Mouse (Mus musculus): ENCODE measurements around the gene Rxrb. TPM values are rescaled to one million over a fixed set of nuclear protein-coding genes. Genes with fewer than 3 reads are reported as not detected.

Gene Rxrb
- 0.77 TPM for polyA plus RNA-seq (2014; fragmentation: Illumina TruSeq; extraction: RNeasy Lipid Tissue Mini Kit (QIAGEN cat#74804); ENCODE audit: low read depth, low replicate concordance)

DNA sequence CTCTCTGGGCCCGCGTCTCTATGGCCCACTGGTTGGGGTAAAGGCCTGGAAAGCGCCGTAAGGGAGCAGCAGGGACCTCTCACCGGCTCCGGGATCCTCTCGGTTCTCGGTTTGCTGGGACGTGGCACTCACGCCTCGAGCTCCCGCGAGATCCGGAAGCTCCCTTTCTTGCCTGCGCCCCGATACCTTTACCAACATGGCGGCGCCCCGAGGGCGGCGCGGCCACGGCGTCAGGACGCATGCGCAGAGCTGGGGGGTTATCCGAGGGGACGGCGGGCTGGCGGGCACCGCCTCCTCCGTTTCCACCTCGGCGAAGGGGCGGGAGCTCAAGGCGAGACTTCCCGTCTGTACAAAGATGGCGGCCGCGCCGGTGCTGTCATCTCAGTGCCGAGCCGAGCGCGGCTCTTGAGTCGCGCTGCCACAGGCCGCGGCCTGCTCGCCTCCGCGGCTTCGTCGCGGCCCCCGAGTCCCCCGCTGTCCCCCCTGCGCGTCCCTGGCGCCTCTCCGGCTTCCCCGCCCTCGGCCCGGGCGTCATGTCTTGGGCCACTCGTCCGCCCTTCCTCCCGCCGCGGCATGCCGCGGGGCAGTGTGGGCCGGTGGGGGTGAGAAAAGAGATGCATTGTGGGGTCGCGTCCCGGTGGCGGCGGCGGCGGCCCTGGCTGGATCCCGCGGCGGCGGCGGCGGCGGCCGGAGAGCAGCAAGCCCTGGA lies at the start of gene Rxrb, which contains the start of gene Slc39a7:
Gene Rxrb, plus strand, starts transcription at position 348 of the 709 bp plus-strand sequence.
Gene Slc39a7, minus strand, starts transcription at position 218 of the 709 bp plus-strand sequence.

GRCm38 (mm10) chr17:34000150-34000537 lies 31.5 kb upstream of the Rxrb start, which contains the start of gene H2-K1:
Gene H2-K1 (minus strand): TSS chr17:34000347.

DNA sequence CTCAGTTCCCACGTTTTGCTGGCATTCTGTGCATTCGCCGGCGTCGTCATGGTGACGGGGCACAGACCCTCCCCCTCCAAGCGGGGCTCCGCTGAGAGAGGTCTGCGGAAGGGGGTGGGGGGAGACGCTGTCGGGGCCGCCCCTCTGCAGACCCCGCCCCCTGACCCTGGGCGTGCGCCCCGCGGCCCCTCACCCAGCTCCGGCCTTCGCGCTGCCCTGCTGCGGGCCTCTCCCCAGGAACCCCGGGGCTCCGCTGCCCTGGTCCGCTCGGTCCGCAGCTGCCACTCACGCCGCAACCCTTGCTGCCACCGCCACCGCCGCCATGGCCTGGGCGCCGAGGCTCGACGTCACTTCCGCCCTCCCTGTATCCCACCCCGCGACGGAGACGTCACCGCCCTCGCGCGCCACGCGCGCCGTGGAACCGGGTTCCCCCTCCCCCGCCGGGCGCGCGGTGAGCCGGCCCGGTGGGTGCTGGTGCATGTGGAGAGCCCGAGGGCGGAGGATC lies 7.2 kb upstream of the Rxrb start, which contains the start of gene Ring1:
Gene Ring1, minus strand, starts transcription at position 364 of the 505 bp plus-strand sequence.

GRCm38 (mm10) chr17:34027656-34028223 lies 3.9 kb upstream of the Rxrb start, which contains the start of gene H2-Ke6:
Gene H2-Ke6 (minus strand): TSS chr17:34028060.

DNA sequence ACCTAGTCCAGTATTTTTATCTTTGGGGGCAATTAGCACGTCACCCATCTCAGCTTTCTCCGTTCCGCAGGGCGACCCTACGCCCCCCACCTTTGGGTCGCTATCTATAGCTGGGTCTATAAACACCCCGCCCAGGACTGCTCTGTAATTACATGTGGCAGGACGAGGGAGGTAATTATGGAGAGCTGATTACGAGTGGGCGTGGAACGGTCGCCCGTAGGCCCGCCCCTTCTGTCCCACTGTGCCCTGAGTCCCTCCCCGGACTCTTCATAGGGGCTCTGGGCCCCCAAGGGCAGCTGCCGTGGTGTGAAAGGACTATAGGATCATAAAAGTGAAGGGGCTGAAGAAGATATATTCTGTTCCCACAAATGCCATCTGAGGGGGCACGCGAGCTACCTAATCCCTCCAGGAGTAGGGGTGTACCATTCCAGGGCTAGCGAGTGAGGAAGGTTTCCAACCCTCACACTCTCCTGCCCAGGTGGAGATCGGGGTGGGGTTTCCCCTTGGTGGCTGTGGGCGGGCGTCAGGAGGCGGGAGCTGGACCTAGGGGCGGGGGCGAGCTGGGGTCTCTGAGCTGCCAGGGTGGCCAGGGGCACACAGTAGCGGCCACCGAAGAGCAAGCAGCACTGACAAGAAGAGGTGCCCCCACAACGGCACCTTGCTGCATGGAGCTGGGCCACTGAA lies 7.4 kb downstream of the Rxrb start, which contains the start of gene Col11a2:
Gene Col11a2, plus strand, starts transcription at position 560 of the 684 bp plus-strand sequence.

Other genes starting within 250 kb of the Rxrb start
- 1.4 TPM for gene Angptl4, start 250.0 kb upstream of the Rxrb start, polyA plus RNA-seq (2014; fragmentation: Illumina TruSeq; extraction: RNeasy Lipid Tissue Mini Kit (QIAGEN cat#74804); ENCODE audit: low read depth, low replicate concordance)
- 10.2 TPM for gene Kank3, start 221.3 kb upstream of the Rxrb start, polyA plus RNA-seq (2014; fragmentation: Illumina TruSeq; extraction: RNeasy Lipid Tissue Mini Kit (QIAGEN cat#74804); ENCODE audit: low read depth, low replicate concordance)
- gene Rps28, start 207.2 kb upstream of the Rxrb start, polyA plus RNA-seq (2014; fragmentation: Illumina TruSeq; extraction: RNeasy Lipid Tissue Mini Kit (QIAGEN cat#74804); ENCODE audit: low read depth, low replicate concordance) = 57.1 TPM
- 17.8 TPM for gene Ndufa7, start 207.2 kb upstream of the Rxrb start, polyA plus RNA-seq (2014; fragmentation: Illumina TruSeq; extraction: RNeasy Lipid Tissue Mini Kit (QIAGEN cat#74804); ENCODE audit: low read depth, low replicate concordance)
- gene Cd320, start 188.7 kb upstream of the Rxrb start, polyA plus RNA-seq (2014; fragmentation: Illumina TruSeq; extraction: RNeasy Lipid Tissue Mini Kit (QIAGEN cat#74804); ENCODE audit: low read depth, low replicate concordance) = 6.0 TPM
- gene Gm7029, start 158.0 kb upstream of the Rxrb start, polyA plus RNA-seq (2014; fragmentation: Illumina TruSeq; extraction: RNeasy Lipid Tissue Mini Kit (QIAGEN cat#74804); ENCODE audit: low read depth, low replicate concordance) = not detected
- not detected for gene Kifc1, start 141.2 kb upstream of the Rxrb start, polyA plus RNA-seq (2014; fragmentation: Illumina TruSeq; extraction: RNeasy Lipid Tissue Mini Kit (QIAGEN cat#74804); ENCODE audit: low read depth, low replicate concordance)
- not detected for gene Platr17, start 126.7 kb upstream of the Rxrb start, polyA plus RNA-seq (2014; fragmentation: Illumina TruSeq; extraction: RNeasy Lipid Tissue Mini Kit (QIAGEN cat#74804); ENCODE audit: low read depth, low replicate concordance)
- 5.0 TPM for gene Daxx, start 122.4 kb upstream of the Rxrb start, polyA plus RNA-seq (2014; fragmentation: Illumina TruSeq; extraction: RNeasy Lipid Tissue Mini Kit (QIAGEN cat#74804); ENCODE audit: low read depth, low replicate concordance)
- gene Tapbp, start 115.9 kb upstream of the Rxrb start, polyA plus RNA-seq (2014; fragmentation: Illumina TruSeq; extraction: RNeasy Lipid Tissue Mini Kit (QIAGEN cat#74804); ENCODE audit: low read depth, low replicate concordance) = 17.3 TPM
- 1.3 TPM for gene Zbtb22, start 115.9 kb upstream of the Rxrb start, polyA plus RNA-seq (2014; fragmentation: Illumina TruSeq; extraction: RNeasy Lipid Tissue Mini Kit (QIAGEN cat#74804); ENCODE audit: low read depth, low replicate concordance)
- gene Rgl2, start 102.3 kb upstream of the Rxrb start, polyA plus RNA-seq (2014; fragmentation: Illumina TruSeq; extraction: RNeasy Lipid Tissue Mini Kit (QIAGEN cat#74804); ENCODE audit: low read depth, low replicate concordance) = 1.6 TPM
- 15.7 TPM for gene Pfdn6, start 91.5 kb upstream of the Rxrb start, polyA plus RNA-seq (2014; fragmentation: Illumina TruSeq; extraction: RNeasy Lipid Tissue Mini Kit (QIAGEN cat#74804); ENCODE audit: low read depth, low replicate concordance)
- gene Wdr46, start 91.2 kb upstream of the Rxrb start, polyA plus RNA-seq (2014; fragmentation: Illumina TruSeq; extraction: RNeasy Lipid Tissue Mini Kit (QIAGEN cat#74804); ENCODE audit: low read depth, low replicate concordance) = 0.24 TPM
- gene B3galt4, start 80.3 kb upstream of the Rxrb start, polyA plus RNA-seq (2014; fragmentation: Illumina TruSeq; extraction: RNeasy Lipid Tissue Mini Kit (QIAGEN cat#74804); ENCODE audit: low read depth, low replicate concordance) = not detected
- gene Vps52, start 76.0 kb upstream of the Rxrb start, polyA plus RNA-seq (2014; fragmentation: Illumina TruSeq; extraction: RNeasy Lipid Tissue Mini Kit (QIAGEN cat#74804); ENCODE audit: low read depth, low replicate concordance) = 2.9 TPM
- 17.5 TPM for gene Rps18, start 75.8 kb upstream of the Rxrb start, polyA plus RNA-seq (2014; fragmentation: Illumina TruSeq; extraction: RNeasy Lipid Tissue Mini Kit (QIAGEN cat#74804); ENCODE audit: low read depth, low replicate concordance)
- 78.8 TPM for gene H2-K1, start 31.5 kb upstream of the Rxrb start, polyA plus RNA-seq (2014; fragmentation: Illumina TruSeq; extraction: RNeasy Lipid Tissue Mini Kit (QIAGEN cat#74804); ENCODE audit: low read depth, low replicate concordance)
- gene Ring1, start 7.1 kb upstream of the Rxrb start, polyA plus RNA-seq (2014; fragmentation: Illumina TruSeq; extraction: RNeasy Lipid Tissue Mini Kit (QIAGEN cat#74804); ENCODE audit: low read depth, low replicate concordance) = 0.44 TPM
- 3.7 TPM for gene H2-Ke6, start 3.8 kb upstream of the Rxrb start, polyA plus RNA-seq (2014; fragmentation: Illumina TruSeq; extraction: RNeasy Lipid Tissue Mini Kit (QIAGEN cat#74804); ENCODE audit: low read depth, low replicate concordance)
- 0.73 TPM for gene Slc39a7, start 130 bp upstream of the Rxrb start, polyA plus RNA-seq (2014; fragmentation: Illumina TruSeq; extraction: RNeasy Lipid Tissue Mini Kit (QIAGEN cat#74804); ENCODE audit: low read depth, low replicate concordance)
- not detected for gene Col11a2, start 7.6 kb downstream of the Rxrb start, polyA plus RNA-seq (2014; fragmentation: Illumina TruSeq; extraction: RNeasy Lipid Tissue Mini Kit (QIAGEN cat#74804); ENCODE audit: low read depth, low replicate concordance)
- not detected for gene H2-Oa, start 60.5 kb downstream of the Rxrb start, polyA plus RNA-seq (2014; fragmentation: Illumina TruSeq; extraction: RNeasy Lipid Tissue Mini Kit (QIAGEN cat#74804); ENCODE audit: low read depth, low replicate concordance)
- gene H2-DMa, start 87.7 kb downstream of the Rxrb start, polyA plus RNA-seq (2014; fragmentation: Illumina TruSeq; extraction: RNeasy Lipid Tissue Mini Kit (QIAGEN cat#74804); ENCODE audit: low read depth, low replicate concordance) = not detected
- gene Brd2, start 90.8 kb downstream of the Rxrb start, polyA plus RNA-seq (2014; fragmentation: Illumina TruSeq; extraction: RNeasy Lipid Tissue Mini Kit (QIAGEN cat#74804); ENCODE audit: low read depth, low replicate concordance) = 167 TPM
- 0.44 TPM for gene H2-DMb2, start 111.5 kb downstream of the Rxrb start, polyA plus RNA-seq (2014; fragmentation: Illumina TruSeq; extraction: RNeasy Lipid Tissue Mini Kit (QIAGEN cat#74804); ENCODE audit: low read depth, low replicate concordance)
- gene H2-DMb1, start 121.3 kb downstream of the Rxrb start, polyA plus RNA-seq (2014; fragmentation: Illumina TruSeq; extraction: RNeasy Lipid Tissue Mini Kit (QIAGEN cat#74804); ENCODE audit: low read depth, low replicate concordance) = 7.9 TPM
- gene Tap1, start 155.7 kb downstream of the Rxrb start, polyA plus RNA-seq (2014; fragmentation: Illumina TruSeq; extraction: RNeasy Lipid Tissue Mini Kit (QIAGEN cat#74804); ENCODE audit: low read depth, low replicate concordance) = 1.2 TPM
- gene Psmb9, start 156.0 kb downstream of the Rxrb start, polyA plus RNA-seq (2014; fragmentation: Illumina TruSeq; extraction: RNeasy Lipid Tissue Mini Kit (QIAGEN cat#74804); ENCODE audit: low read depth, low replicate concordance) = not detected
- 0.73 TPM for gene Psmb8, start 165.9 kb downstream of the Rxrb start, polyA plus RNA-seq (2014; fragmentation: Illumina TruSeq; extraction: RNeasy Lipid Tissue Mini Kit (QIAGEN cat#74804); ENCODE audit: low read depth, low replicate concordance)
- not detected for gene Tap2, start 171.7 kb downstream of the Rxrb start, polyA plus RNA-seq (2014; fragmentation: Illumina TruSeq; extraction: RNeasy Lipid Tissue Mini Kit (QIAGEN cat#74804); ENCODE audit: low read depth, low replicate concordance)
- 1.1 TPM for gene H2-Ob, start 207.1 kb downstream of the Rxrb start, polyA plus RNA-seq (2014; fragmentation: Illumina TruSeq; extraction: RNeasy Lipid Tissue Mini Kit (QIAGEN cat#74804); ENCODE audit: low read depth, low replicate concordance)
- gene H2-Ab1, start 225.9 kb downstream of the Rxrb start, polyA plus RNA-seq (2014; fragmentation: Illumina TruSeq; extraction: RNeasy Lipid Tissue Mini Kit (QIAGEN cat#74804); ENCODE audit: low read depth, low replicate concordance) = 18.3 TPM